Mouse (Mus musculus): ENCODE measurements around the gene Cd160.

The Cd160 gene

DNA sequence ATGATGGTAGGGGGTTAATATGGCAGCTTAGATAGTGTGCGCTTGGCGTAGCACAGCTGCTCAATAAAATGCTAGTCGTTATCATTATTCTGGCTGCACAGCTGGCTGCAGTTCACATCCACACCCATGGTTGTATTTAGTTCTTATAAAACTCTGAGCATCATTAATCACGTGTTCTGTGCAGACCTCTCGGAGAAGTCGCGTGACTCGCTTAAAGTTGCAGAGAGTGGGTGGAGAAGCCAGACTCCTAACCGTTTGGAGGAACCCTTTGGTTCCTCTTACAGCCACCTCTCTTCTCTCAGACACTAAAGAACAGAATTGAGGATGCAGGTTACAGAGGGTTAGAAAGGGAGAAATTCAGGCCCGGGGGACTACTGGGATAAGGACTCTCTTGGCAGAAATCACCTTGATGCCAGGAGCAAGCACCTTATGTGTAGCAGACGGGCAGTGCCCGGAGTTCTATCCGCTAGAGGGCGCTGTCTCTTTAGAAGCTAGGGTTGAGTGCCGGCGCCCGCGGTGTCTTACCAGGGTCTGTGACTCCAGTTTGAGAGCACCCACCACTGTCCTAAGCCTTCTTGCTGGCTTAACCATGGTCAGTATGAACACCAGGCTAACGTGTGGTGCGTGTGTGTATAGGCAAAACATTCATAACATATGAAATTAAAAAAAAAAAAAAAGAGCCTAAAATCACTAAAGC lies 16.6 kb downstream of the Cd160 start:
- no peak for TF ChIP-seq NANOG (IDR thresholded peaks at IDR 0.05; ENCODE audit: borderline replicate concordance, low read length)
- TF ChIP-seq POU5F1 (IDR thresholded peaks at IDR 0.05; ENCODE audit: borderline replicate concordance, low read length) = no peak
- TF ChIP-seq CTCF (conservative IDR thresholded peaks at IDR 0.05; ENCODE audit: low read length) = peak; percentile 88
- H3K27me3 ChIP-seq (ENCODE audit: insufficient read depth, low read length) = no peaks in the 10 kb centered on the region
- H3K4me3 ChIP-seq (replicated peaks; ENCODE audit: low read length) = no peak overlapping the region
- peaks cover 4% of the 10 kb centered on the region for H3K9me3 ChIP-seq (ENCODE audit: low read length)
- H3K36me3 ChIP-seq (ENCODE audit: insufficient read depth, low read length) = no peaks in the 10 kb centered on the region
- peaks cover 50% of the 10 kb centered on the region for H3K4me1 ChIP-seq (replicated peaks; ENCODE audit: low read depth, low read length)

DNA sequence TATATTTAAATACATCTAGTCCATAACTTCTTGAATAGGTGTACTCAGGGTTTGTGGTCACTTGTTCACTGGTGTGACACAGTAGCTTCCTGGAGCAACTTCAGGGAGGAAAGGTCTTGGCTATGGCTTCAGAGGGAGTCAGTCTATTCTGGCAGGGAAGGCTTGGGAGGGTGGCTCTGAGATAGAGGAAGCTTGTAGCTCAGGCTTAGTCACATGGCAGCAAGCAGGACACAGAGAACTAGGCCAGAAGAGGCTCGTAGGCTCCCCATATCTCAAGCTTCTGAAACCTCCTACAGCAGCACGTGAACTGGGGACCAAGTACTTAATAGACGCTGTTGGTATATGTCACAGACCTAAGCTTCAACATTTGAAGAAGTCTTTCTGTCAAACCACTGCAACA lies 17.9 kb downstream of the Cd160 start:
- TF ChIP-seq NANOG (IDR thresholded peaks at IDR 0.05; ENCODE audit: borderline replicate concordance, low read length) (no peak), POU5F1 (IDR thresholded peaks at IDR 0.05; ENCODE audit: borderline replicate concordance, low read length) (no peak), CTCF (conservative IDR thresholded peaks at IDR 0.05; ENCODE audit: low read length) (no peak)
- peaks cover 60% of the 10 kb centered on the region for H3K4me1 ChIP-seq (replicated peaks; ENCODE audit: low read depth, low read length)

DNA sequence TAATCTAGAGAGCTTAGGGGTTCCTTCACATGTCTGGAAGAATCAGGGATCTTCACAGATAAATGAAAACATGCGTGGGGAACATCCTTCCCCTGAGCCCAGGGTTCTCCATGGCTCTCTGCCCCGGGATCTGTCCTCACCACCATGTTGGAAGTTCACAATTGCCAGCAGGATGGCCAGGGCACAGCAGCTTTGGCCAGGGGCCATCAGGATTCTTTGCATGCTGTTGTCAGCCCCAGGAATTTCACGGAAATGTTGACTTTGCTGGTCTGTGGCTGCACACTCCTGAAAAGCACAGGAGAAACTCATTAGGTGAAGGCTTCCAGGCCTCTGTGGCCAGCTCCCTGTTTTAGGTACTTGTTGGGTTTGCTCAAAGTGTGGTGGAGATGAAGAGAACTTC lies 20.5 kb downstream of the Cd160 start:
- H3K36me3 ChIP-seq (ENCODE audit: insufficient read depth, low read length) = 0 out of 2 replicates have a peak, but pooled peaks cover 3% of the 10 kb centered on the region

More for the DNA sequence above, 17.9 kb downstream of the Cd160 start:
- H3K36me3 ChIP-seq (ENCODE audit: insufficient read depth, low read length) = no peaks in the 10 kb centered on the region
- no peaks in the 10 kb centered on the region for H3K27me3 ChIP-seq (ENCODE audit: insufficient read depth, low read length)
- no peak overlapping the region for H3K4me3 ChIP-seq (replicated peaks; ENCODE audit: low read length)
- peaks cover 4% of the 10 kb centered on the region for H3K9me3 ChIP-seq (ENCODE audit: low read length)

DNA sequence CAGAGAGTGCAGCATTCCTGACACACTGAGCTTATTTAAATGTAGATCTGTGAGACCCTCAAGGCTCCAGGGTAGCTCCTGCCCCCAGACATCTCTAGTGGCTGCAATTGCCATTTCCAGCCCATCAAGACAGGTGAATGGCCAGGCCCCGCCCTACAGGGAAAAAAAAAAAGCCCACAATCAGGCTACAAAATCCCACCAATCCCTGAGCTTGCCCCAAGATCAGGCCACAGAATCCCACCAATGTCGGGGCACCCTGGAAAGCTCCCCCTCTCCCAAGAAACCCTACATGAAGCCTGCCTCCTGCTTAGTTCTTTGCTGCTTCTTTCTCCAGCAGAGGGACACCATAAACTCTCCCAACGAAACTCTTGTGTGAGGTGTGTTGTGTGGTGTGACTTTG lies 21.0 kb downstream of the Cd160 start:
- no peaks in the 10 kb centered on the region for H3K27me3 ChIP-seq (ENCODE audit: insufficient read depth, low read length)
- H3K4me3 ChIP-seq (replicated peaks; ENCODE audit: low read length) = no peak overlapping the region
- H3K9me3 ChIP-seq (ENCODE audit: low read length) = peaks cover 10% of the 10 kb centered on the region
- TF ChIP-seq POU5F1 (IDR thresholded peaks at IDR 0.05; ENCODE audit: borderline replicate concordance, low read length) (no peak), NANOG (IDR thresholded peaks at IDR 0.05; ENCODE audit: borderline replicate concordance, low read length) (no peak), CTCF (conservative IDR thresholded peaks at IDR 0.05; ENCODE audit: low read length) (no peak)
- H3K36me3 ChIP-seq (ENCODE audit: insufficient read depth, low read length) = 0 out of 2 replicates have a peak, but pooled peaks cover 3% of the 10 kb centered on the region
- H3K4me1 ChIP-seq (replicated peaks; ENCODE audit: low read depth, low read length) = peaks cover 33% of the 10 kb centered on the region

More for the DNA sequence above, 20.5 kb downstream of the Cd160 start:
- TF ChIP-seq CTCF (conservative IDR thresholded peaks at IDR 0.05; ENCODE audit: low read length) (no peak), NANOG (IDR thresholded peaks at IDR 0.05; ENCODE audit: borderline replicate concordance, low read length) (no peak), POU5F1 (IDR thresholded peaks at IDR 0.05; ENCODE audit: borderline replicate concordance, low read length) (no peak)
- Histone ChIP-seq H3K4me3 (replicated peaks; ENCODE audit: low read length) (peak overlapping the region; percentile 26; the same call in 1 of the 2 replicates), H3K27me3 (ENCODE audit: insufficient read depth, low read length) (no peaks in the 10 kb centered on the region), H3K4me1 (replicated peaks; ENCODE audit: low read depth, low read length) (peaks cover 38% of the 10 kb centered on the region), H3K9me3 (ENCODE audit: low read length) (peaks cover 10% of the 10 kb centered on the region)

DNA sequence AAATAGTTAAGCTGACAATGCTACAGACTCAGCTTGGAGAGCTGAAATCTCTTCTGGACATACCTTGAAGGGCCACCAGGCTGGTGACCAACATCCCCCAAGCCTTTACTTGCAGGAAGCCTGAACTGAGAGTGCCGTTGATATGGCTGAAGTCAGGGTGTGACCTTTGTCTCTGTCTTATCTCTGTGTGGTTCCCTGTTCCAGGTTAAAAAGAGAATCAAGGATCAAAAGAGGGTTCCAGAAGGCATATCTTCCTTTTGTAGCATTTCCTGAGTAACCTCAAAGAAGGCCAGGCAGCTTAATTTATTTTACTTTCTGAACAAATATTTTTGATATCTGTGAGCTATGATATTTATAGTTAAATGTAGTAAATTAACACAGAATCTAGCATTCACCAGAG lies 26.9 kb downstream of the Cd160 start:
- Histone ChIP-seq H3K9me3 (ENCODE audit: low read length) (peaks cover 6% of the 10 kb centered on the region), H3K36me3 (ENCODE audit: insufficient read depth, low read length) (0 out of 2 replicates have a peak, but pooled peaks cover 3% of the 10 kb centered on the region), H3K4me3 (replicated peaks; ENCODE audit: low read length) (no peak overlapping the region), H3K27me3 (ENCODE audit: insufficient read depth, low read length) (no peaks in the 10 kb centered on the region), H3K4me1 (replicated peaks; ENCODE audit: low read depth, low read length) (peaks cover 11% of the 10 kb centered on the region)
- TF ChIP-seq POU5F1 (IDR thresholded peaks at IDR 0.05; ENCODE audit: borderline replicate concordance, low read length) = no peak
- no peak for TF ChIP-seq NANOG (IDR thresholded peaks at IDR 0.05; ENCODE audit: borderline replicate concordance, low read length)
- TF ChIP-seq CTCF (conservative IDR thresholded peaks at IDR 0.05; ENCODE audit: low read length) = no peak

DNA sequence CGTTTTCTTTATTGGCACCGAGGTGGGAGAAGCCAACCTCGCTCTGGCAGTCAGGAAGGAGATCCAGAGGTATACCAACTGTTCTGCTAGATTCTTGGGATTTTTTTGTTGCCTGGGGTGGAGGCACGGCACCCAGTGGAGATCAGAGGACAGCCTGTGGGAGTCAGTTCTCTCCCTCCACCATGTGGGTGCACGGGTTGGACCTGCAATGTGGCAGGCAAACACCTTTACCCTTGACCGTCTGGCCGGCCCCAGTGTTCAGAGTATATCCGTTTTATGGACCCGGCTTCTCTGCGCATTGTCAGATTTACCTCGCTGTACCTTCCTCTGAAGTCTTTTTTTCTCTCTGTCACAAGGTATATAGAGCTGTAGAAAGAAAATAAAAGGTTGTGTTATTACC lies 28.9 kb downstream of the Cd160 start:
- Histone ChIP-seq H3K4me3 (replicated peaks; ENCODE audit: low read length) (no peak overlapping the region), H3K4me1 (replicated peaks; ENCODE audit: low read depth, low read length) (0 out of 2 replicates have a peak, but pooled peaks cover 3% of the 10 kb centered on the region), H3K36me3 (ENCODE audit: insufficient read depth, low read length) (peaks cover 3% of the 10 kb centered on the region), H3K9me3 (ENCODE audit: low read length) (peaks cover 6% of the 10 kb centered on the region; the same call in 1 of the 2 replicates), H3K27me3 (ENCODE audit: insufficient read depth, low read length) (no peaks in the 10 kb centered on the region)
- no peak for TF ChIP-seq POU5F1 (IDR thresholded peaks at IDR 0.05; ENCODE audit: borderline replicate concordance, low read length)
- TF ChIP-seq CTCF (conservative IDR thresholded peaks at IDR 0.05; ENCODE audit: low read length) = no peak
- TF ChIP-seq NANOG (IDR thresholded peaks at IDR 0.05; ENCODE audit: borderline replicate concordance, low read length) = no peak

DNA sequence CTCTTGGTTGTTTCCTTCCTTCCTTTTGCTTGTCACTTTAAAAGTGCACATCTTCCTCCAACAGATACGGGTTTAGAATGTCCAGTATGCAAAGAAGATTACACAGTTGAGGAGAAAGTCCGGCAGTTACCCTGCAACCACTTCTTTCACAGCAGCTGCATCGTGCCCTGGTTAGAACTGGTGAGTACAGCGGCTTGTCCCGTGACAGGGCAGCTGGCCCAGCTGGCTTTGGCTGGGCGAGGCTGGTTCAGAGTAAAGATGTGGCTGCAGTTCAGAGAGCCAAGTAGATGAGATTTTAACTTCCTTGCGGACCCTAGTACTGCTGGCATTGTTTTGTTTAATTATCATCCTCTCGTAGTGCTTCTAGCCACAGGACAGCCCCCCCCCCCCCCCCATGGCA lies 40.6 kb downstream of the Cd160 start:
- H3K9me3 ChIP-seq (ENCODE audit: low read length) = no peaks in the 10 kb centered on the region
- peaks cover 81% of the 10 kb centered on the region for H3K36me3 ChIP-seq (ENCODE audit: insufficient read depth, low read length)
- no peak overlapping the region for H3K4me3 ChIP-seq (replicated peaks; ENCODE audit: low read length)
- TF ChIP-seq POU5F1 (IDR thresholded peaks at IDR 0.05; ENCODE audit: borderline replicate concordance, low read length) = no peak
- no peak for TF ChIP-seq CTCF (conservative IDR thresholded peaks at IDR 0.05; ENCODE audit: low read length)
- no peak for TF ChIP-seq NANOG (IDR thresholded peaks at IDR 0.05; ENCODE audit: borderline replicate concordance, low read length)
- H3K27me3 ChIP-seq (ENCODE audit: insufficient read depth, low read length) = no peaks in the 10 kb centered on the region
- H3K4me1 ChIP-seq (replicated peaks; ENCODE audit: low read depth, low read length) = peaks cover 12% of the 10 kb centered on the region

DNA sequence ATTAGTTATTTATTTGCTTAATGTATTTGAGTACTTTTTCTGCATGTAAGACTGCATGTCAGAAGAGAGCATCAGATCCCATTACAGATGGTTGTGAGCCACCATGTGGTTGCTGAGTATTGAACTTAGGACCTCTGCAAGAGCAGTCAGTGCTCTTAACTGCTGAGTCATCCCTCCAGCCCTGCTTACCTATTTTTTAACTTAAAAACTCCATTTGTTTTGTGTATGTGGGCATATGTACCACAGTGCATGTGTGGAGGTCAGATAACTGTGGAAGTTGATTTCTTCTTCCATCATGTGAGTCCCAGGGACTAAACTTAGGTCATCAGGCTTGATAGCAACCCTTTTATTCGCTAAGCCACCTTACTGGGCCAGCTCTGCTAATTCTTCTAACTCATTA lies 41.4 kb downstream of the Cd160 start:
- H3K4me1 ChIP-seq (replicated peaks; ENCODE audit: low read depth, low read length) = peaks cover 12% of the 10 kb centered on the region
- peaks cover 82% of the 10 kb centered on the region for H3K36me3 ChIP-seq (ENCODE audit: insufficient read depth, low read length)
- H3K4me3 ChIP-seq (replicated peaks; ENCODE audit: low read length) = no peak overlapping the region
- TF ChIP-seq CTCF (conservative IDR thresholded peaks at IDR 0.05; ENCODE audit: low read length) (no peak), NANOG (IDR thresholded peaks at IDR 0.05; ENCODE audit: borderline replicate concordance, low read length) (no peak), POU5F1 (IDR thresholded peaks at IDR 0.05; ENCODE audit: borderline replicate concordance, low read length) (no peak)
- no peaks in the 10 kb centered on the region for H3K27me3 ChIP-seq (ENCODE audit: insufficient read depth, low read length)
- H3K9me3 ChIP-seq (ENCODE audit: low read length) = no peaks in the 10 kb centered on the region
